Mouse (Mus musculus) hematopoietic stem cell, adult 5-6 weeks (primary cell): ENCODE results near the gene Xlr. TPM values are rescaled to one million over a fixed set of nuclear protein-coding genes. Genes with fewer than 3 reads are reported as not detected.
"Not testable (repeated sequence)": the region's sequence is repeated elsewhere in the genome, so short reads cannot be mapped to it uniquely, and the experiment has no call there.

ENCODE experiments used
- ATAC-seq, 2 experiments: fragments of 125-278 bp in 1 of 2; replicated peaks in 1 of 2; 2 replicates each; pipeline ENCODE4 v1.8.0; 2016 to 2017; ENCODE audit warnings: inconsistent platforms in 2 of 2, mild to moderate bottlenecking in 2 of 2, moderate number of reproducible peaks in 2 of 2, low read depth in 1 of 2, moderate TSS enrichment in 1 of 2; ENCODE audit not compliant: low FRiP score in 2 of 2, poor library complexity in 2 of 2, severe bottlenecking in 2 of 2, insufficient read depth in 1 of 2, low TSS enrichment in 1 of 2
- total RNA-seq: library from RNA; stranded (forward); fragments of 172-1452, 232-1000 nt; gene quantifications from 2 replicates; pipeline ENCODE4 v1.2.3, GENCODE M21; 2017

Xlr gene
- total RNA-seq = 1.4 and 3.0 TPM in 2 replicates

- not testable (repeated sequence) for ATAC-seq
Observed at GRCm38 (mm10) chrX:53797519-53797918, at the start of gene Xlr. TSS of gene Xlr (minus strand) at chrX:53797706.

- ATAC-seq = no peak
Observed at GRCm38 (mm10) chrX:53799074-53799473, 1.6 kb upstream of the Xlr start.

GRCm38 (mm10) chrX:53776276-53776675, 21.2 kb downstream of the Xlr start, which contains the start of gene Zfp36l3:
TSS of gene Zfp36l3 (minus strand) at chrX:53776394.
- ATAC-seq = no peak

DNA sequence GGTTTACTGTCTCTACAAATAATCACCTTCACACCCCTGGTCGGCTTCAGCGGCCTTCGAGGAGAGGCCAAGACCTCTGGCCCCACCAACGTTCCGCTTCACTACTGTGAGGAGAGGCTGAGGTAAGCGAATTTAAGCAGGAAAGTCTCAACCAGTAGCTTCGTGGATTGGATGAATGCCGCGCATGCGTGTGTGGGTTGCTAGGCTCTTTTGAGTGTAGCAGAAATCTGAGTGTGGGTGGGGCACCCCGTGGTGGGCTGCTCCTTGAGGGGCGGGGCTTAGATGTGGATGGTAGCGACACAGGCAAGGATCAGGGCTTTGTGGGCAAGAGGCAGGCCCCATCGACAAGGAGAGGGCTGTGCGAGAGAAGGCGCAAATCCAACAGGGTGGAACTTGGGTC, 39.8 kb downstream of the Xlr start, which contains the start of gene 1700013H16Rik:
Gene 1700013H16Rik (minus strand): TSS at position 96 of the 400 bp plus-strand sequence.
- ATAC-seq = no peak

DNA sequence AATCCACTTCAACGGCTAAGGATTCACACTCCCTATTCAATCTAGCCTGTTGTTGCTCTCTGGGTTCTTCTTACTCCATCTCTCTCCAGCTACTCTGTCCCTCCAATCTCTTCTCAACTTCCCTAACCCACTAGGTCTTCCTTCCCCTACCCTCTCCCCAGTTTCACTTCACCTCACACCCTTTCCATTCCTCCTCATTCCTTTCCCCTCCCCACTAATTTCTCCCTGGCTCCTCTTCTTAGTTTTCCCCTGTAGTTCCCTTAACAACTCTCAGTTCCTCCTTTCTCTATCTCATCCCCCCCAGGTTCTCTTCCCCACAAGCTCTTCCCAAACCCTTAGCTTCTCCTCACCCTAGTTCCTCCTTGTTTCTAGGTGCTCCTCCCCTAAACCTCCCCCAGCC, 44.7 kb downstream of the Xlr start:
- ATAC-seq = no peak

GRCm38 (mm10) chrX:53728967-53729366, 68.5 kb downstream of the Xlr start:
- ATAC-seq = no peak

Other genes with a start within 250 kb of the Xlr start
- 1.7 and 9.7 TPM in 2 replicates for gene Rtl8c, start 189.7 kb downstream of the Xlr start, total RNA-seq
- not detected in 2 replicates for gene Gm14597, start 188.7 kb downstream of the Xlr start, total RNA-seq
- 5.9 and 14.4 TPM in 2 replicates for gene Rtl8a, start 154.0 kb downstream of the Xlr start, total RNA-seq
- gene Rtl8b, start 127.3 kb downstream of the Xlr start, total RNA-seq = 5.0 and 6.6 TPM in 2 replicates
- not detected in 2 replicates for gene 4930502E18Rik, start 72.9 kb downstream of the Xlr start, total RNA-seq
- not detected in 2 replicates for gene 1700013H16Rik, start 39.9 kb downstream of the Xlr start, total RNA-seq
- not detected in 2 replicates for gene Zfp36l3, start 21.3 kb downstream of the Xlr start, total RNA-seq